Mouse (Mus musculus) thymus, adult 18-20 months (tissue): ENCODE data around the gene Tenm4.

Source experiments
- DNase-seq, 2 experiments: peaks; one replicate each; pipeline ENCODE4 v3.0.0; 2022; ENCODE audit warnings: mixed read lengths in 2 of 2

Gene Tenm4

DNA sequence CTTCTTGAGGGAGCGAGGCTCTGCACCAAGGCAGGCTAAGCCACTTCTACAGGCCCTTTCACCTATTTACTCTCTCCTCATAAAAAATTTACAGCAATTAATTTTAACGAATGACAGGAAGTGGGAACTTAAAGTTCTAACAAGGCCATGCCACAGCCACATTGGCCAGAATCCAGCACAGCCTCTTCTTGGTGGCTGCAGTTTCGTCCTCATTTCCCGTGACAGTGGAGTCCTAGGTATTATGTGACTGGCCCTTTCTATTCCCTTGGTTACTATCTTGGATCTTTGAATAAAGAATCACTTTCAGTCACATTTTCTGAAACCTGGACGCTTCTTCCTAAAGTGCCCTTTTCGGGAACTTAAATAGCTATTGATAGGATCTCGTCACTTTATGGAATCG is 181.6 kb downstream of the Tenm4 start:
- no peak for DNase-seq

DNA sequence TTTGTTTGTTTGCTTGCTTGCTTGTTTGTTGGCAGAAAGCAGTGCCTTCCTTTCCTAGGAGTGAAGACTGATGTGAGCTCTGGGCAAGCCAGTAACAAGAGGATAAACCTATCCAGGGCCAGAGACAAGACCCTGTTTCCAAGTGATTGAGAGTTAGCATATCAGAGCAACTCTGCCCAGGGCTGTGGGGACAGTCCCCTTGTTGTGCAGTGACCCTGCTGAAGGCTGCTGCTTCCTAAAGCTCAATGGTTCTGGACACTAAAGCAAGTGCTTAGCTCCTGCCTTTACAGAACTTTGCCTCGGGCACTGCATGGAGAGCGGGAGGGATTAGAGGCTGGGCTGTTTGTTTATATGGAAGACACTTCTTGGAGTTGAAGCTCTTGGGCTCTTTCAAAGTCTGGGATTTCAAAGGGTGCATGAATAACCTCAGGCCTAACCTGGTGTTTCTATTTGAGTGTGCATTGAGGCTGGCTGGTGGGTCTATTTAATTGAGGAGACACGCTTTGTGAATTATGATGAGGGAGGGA is 185.3 kb downstream of the Tenm4 start:
- no peak for DNase-seq

DNA sequence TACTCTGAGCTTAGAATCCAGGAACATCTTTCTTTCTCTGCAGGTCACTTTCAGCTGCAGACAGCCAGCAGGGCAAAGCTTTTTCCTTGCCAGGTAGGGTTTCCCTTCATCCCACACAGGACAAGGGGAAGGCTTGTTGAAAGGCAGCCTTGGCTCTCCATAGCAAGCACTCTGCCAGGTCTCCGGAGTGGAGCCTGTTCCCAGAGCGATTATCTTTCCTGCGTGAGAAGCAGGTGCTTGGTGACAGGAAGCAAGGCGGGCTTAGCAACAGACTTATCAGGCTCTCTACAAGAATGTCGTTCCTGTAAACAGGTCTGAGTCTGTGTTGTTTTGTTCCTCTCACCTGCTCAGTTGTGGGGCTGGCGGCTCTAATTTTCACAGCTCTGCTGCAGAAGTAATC is 186.5 kb downstream of the Tenm4 start:
- no peak for DNase-seq

DNA sequence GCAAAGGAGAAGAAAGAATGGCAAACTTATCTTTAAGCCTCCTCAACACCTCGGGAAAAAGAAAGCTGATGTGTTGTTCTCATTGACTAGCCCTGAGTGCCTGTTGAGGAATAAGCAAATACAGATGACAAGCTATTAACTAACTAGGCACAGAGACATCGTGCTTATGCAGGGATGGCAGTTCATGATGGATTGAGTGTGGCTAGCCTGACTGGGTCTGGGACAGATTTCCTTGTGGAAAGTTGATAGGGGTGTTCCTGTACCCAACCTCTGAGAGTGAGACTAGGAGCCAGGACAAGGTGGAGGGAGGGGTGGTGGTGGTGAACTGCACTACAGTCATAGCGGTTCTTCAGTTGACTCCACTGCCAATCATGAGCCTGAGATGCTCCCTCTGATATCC is 192.3 kb downstream of the Tenm4 start:
- no peak for DNase-seq

DNA sequence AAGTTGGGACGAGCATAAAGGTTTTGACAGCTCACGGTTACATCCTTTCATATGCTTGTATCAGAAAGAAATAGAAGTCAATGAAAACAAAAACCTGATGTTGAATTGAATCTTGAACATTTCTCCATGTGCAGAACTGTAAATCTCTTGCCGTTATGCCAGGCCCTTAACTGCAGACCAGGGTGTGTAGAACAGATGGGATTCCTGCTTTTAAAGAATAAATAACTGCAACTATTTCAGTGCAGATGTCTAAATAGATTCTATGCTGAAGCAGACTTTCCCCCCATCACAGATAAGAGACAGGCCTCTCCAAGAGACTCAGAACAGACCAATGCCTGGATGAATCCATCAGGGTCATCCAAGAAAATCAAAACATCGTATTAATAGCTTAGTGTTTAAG is 198.9 kb downstream of the Tenm4 start:
- DNase-seq = no peak

DNA sequence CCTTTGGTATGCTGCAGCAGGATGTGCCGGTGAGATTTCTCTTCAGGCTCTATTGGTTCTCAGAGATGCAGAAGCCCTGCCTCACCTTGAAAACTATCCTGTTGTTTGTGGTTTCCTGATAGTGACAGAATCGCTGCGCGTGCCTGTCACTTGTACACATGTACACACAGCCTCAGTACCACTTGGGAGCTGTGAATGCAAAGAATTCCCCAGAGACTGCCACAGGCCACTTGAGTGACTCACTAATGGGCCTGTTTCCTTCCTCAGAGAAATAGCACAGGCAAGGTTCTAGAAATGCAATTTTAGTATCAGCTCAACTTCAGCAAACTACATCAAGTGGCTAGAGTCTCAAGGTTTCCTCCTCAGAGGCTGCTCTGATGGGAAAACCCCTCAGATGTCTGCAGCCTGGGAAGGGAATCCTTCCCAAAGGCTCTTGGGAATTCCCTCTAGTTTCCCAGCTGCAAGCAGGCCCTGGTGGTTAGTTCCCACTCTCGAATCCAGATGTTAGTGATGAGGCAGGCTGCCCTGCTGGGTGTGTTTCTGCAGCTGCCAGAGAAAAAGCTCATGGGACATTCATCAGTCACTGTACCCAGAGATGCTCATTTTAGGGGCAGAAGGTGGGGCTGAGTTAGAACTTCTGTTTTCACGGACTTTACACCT is 203.1 kb downstream of the Tenm4 start:
- no peak for DNase-seq

DNA sequence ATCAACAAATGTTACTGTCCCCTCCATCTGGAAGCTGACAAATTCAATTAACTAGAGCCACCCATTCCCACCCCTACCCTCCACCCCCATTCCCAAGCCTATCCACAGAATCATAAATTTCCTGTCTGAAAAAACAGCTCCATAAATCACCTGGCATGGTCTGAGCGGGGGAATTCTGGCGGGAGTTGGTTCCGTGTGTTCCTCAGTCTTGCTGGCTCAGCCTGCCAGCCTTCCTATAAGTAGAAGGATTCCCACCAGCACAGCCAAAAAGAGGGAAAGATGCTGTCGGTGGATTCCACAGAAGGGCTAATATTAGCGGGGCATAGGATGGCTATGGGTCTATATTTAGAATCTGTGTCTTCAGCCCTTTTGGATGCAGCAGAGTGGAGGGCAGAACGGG is 204.5 kb downstream of the Tenm4 start:
- DNase-seq = no peak

DNA sequence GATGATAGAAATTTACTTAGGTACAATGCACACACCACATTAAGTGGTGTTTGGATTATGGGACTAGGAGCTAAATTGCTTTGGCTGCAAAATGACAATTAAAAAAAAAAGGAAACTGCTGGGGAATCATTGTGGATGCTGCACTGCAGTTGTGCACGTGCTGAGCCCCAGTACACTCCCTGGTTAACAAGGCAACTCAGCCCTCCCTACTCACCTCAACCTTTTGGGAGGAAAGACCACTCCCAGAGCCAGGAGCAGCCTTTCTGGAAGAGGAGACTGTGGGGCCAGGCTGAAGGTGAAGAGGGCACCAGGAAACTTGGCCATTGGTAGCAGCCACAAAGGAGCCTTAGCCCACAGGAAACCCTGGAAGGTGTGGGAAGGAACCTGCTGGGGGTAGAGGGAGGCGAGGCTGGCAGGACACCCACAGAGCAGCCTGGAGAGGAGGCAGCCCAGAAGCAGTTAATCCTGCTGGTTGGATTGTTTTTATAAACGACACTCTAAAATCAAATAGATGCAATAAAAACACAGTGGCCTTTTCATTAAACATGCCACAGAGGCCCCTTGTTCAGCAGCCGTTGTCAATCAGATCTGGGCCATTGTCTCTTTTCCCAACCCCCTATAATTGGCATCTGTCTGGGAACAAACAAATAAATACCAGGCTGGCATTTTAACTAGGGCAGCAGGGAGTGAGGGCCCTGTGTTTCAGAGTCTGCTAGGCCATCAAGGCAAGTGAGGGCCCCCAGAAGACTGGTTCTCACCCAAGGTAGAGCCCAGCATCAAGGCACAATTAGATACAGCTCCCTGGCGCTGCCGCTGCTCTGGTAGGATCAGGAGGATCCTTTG is 212.9 kb downstream of the Tenm4 start:
- no peak for DNase-seq

DNA sequence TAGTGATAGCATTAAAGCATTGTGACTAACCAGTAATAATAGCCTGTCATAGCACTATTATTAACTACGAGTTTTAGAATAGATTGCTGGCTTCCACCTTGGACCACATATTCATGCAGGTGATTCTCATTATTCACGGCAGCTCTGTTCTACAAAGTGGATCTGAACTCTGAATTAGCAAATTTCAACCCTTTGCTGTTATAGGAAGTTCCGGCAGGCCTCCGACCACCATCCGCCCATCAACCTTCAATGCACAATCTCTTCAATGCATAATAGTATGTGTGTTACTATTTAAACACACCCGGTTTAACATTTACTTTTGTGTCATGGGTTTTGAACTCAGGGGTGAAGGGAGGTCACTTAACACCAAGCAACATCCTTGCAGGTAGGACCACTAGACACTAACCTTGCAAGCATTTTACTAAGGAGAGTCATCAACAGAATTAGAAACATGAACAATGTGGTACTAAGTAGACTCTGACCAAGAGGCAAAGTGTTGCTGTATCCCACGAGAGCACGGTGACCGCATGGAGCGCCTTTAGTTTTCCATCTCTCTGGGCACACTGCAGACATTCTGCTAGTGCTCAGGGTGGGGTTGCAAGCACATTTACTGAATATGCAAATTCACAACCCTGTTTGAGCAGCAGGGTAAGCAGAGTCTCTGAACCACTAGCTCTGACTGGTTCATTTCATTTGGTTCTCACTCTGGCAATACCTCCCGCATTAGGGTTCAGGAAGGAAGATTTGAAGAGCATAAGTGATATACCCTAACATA is 213.9 kb downstream of the Tenm4 start:
- no peak for DNase-seq

DNA sequence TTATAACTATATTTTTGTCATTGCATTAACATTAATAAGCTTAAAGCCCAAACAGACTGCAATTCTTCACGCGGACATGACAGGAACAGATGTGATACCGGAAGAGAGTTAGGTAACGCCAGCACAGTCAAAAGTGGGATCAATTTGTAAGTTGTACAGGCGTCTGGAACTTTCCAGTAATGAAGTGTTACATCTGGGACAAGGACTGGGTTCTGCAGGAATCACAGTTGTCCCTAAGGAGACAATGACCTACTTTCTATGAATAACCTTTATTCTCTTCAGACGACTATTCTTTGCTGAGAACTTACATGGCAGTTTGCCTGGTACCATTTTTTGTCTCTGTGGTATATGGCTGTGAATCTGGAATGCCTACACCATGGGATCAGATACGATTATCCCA is 214.8 kb downstream of the Tenm4 start:
- no peak for DNase-seq

DNA sequence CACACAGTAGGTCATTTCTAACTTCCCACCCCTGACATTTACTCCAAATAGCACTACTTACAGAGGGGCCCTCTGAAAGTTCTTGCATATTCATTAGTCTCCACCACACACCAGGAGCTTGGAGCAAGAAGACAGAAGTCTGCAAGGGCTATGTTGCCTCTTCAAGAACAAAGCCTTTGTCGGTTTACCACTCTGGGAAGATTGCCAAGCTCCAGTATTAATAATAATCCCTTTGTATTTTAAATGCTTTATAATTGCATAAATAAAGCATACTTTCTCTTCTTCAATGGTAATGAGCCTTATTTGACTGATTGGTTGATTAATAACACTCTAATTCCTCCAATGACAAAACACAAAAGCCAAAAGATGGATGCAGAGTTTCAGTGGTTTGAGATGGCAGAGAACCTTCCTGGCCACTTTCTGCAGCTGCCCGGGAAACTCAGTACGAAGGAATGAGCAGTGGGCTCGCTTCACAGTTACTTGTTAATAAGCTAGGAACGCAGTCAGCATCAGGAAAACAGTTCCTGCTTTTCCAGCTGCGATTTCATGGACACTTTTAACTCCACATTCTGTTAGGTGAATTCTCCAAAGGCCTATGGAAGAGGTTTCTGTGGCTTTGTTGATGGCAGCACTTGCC is 219.1 kb downstream of the Tenm4 start:
- DNase-seq = no peak

DNA sequence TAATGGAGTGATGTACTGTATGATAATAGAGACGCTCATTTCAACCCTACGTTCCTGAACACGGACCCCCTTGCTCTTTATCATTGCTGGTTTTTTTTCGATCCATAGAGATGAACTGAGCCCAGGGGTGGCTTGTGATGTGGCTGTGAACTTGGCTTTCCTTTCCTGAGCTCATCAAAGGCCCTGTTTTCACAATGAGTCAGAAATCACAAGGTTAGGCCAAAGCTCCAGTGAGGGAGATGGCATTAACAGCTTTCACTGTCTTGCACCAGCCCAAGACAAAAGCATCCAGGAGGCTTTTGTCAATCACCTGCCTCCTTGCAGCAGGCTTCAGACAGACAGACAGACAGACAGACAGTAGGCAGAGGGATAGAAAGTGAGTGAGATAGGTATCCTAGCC is 219.8 kb downstream of the Tenm4 start:
- no peak for DNase-seq

DNA sequence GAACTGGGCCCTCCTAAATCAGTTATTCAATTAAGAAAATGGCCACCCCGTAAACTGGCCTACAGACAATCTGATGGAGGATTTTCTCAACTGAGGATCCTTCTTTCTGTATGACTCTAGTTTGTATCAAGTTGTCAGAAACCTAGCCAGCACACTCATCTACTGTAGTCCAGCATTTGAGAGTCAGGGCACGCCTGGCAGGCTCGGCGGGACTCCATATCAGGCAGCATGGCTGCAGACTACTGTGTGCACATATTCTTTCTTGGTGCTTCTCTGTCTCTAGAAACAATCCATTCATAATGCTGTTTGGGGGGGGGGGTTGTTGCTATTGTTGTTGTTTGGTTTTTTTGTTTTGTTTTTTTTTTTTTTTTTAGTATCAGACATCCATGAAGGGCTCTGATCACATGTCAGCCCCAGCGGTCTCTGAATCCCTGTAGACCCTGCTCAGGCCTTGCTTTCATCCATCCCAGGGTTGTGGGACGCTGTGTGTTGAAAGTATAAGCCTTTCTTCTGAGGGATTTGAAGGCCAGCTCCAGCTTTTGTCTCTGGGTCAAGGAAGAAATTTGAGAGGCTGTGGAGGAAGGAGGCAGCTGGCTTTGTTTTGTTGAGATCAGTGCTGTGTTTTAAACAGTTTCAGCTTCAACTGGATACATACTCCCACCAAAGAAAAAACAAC is 220.9 kb downstream of the Tenm4 start:
- DNase-seq = no peak

DNA sequence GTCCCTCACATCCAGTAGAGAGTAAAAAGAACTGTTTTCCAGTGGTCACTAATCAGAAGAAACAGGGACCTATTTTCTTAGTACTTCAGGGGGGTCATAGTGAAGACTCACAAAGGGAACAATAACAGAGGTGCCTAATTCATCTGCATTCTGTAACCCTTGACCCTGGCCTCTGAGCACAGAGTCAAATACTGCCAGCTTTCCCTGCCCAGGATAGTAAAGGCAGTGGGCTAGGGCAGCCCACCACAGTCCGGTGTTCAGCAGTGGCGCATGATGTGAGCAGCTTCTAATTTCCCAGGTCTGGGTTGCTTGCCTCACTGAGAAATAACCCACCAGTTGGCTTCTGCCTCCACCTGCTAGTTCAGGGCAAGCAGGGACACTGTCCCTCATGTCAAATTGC is 221.6 kb downstream of the Tenm4 start:
- DNase-seq = no peak

DNA sequence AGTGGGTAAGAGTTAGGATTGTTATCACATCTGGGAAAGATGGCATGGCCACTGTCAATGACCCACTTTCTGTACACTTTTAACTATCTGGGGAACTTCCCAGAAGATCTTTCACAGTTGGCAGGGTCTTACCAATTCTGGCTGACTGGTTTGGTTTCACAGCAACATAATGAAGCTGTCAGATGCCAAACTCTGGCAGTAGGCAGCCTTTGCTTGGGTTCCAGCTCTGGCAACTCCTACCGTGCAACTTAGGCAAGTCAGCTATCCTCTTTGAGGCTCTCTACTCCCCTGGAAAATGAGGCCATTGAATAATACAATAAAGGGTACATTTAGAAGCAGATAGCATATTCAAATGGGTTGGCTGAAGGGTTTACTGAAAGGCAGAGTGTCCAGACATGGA is 226.9 kb downstream of the Tenm4 start:
- no peak for DNase-seq

DNA sequence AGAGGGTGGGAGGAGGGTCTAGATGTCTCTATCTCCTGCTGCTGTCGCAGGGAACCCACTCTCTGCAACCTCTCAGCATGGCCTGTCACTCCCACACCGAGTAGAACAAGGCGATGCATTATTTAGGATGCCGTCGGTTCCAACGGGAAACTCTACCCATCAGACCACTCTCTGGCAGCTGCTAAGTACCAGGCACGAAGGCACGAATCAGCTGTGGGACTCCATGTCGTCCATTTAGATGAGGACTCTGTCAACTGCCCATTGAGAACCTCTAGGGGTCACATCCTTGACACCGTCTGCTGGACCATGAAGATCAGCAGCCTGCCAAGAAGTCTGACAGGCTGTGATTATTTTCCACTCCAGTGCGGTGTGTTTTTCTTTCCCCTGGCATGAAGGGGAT is 229.4 kb downstream of the Tenm4 start:
- DNase-seq = no peak

DNA sequence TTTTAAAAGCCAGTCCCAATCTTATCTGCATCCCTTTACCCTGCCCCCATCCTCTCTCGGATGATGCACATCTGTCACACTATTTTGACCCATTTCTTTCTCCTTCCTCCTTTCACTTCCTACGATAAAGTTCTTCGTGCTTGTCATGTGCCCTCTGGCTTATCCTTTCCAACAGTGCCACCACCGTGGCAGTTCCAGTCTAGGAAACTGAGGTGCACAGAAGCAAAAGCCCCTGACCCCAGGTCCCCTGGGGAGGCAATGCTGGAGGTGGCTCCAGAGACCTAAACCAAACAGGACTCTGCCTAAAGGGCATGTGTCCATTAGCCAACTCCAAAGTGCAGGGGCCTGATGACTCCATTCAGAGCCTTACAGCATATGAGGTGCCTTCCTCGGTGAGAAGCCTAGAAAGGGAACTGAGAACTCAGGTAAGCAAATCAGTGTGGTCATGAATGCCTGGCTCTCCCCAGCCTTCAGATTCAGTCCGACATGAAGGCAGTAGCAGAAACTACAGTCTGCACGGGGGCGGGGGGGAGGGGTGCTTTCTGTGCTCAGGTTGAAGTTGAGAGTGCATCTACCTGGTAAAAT is 235.7 kb downstream of the Tenm4 start:
- DNase-seq = no peak

DNA sequence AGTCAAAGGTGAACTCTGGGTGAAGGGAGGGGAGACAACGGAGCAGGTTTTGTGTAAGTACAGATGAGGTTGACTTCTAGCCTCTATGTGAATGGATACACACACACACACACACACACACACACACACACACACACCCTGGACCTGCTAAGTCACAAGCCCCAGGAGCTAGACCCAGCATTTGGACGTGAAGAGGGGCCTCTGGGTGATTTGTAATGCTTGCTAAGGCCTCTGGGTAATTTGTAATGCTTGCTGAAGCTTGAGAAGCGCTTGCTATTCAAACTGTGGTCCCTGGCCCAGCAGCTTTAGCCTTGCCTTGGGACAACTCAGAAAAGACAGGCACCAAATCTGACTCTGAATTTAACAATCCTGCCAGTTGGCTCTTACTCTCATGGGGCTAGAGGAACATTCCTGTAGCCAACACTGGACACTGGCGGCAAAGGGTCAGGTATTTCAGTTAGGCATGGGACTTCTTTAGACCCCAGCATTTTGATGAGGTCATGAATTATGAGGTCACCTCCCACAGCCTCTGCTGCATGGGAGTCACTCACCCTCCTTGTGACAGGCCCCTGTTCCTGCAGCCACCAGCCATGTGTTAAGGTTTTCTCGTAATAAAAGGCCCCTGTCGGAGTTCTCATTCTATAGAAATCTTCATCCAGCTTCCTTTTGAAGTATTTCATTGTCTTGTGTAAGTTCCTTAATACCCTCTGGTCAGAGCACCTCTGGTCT is 237.3 kb downstream of the Tenm4 start:
- no peak for DNase-seq

DNA sequence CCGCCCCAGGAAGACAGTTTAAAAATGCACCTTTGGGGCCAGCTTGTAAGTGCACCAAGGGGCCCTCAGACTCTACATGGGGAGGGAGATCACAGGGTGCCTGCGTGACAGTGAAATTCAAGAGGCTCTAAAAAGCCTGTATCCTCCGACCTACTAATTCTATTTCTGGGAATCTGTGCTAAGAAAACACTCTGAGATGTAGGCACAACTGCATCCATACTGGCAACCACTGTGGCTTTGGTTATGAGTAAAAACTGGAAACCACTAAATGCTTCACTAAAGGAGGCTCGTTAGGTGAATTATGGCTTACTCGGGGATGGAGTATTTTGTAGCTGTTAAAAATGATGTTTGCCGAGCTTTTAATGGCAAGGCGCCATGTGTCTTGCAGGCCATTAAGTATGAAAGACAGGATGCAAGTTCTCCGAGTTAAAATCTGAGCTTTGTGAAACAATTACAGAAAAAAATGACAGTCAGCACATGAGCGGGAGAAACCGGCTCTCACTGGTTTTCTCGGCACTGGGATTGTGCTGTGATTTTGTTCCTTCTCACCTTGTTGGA is 238.4 kb downstream of the Tenm4 start:
- DNase-seq = no peak

DNA sequence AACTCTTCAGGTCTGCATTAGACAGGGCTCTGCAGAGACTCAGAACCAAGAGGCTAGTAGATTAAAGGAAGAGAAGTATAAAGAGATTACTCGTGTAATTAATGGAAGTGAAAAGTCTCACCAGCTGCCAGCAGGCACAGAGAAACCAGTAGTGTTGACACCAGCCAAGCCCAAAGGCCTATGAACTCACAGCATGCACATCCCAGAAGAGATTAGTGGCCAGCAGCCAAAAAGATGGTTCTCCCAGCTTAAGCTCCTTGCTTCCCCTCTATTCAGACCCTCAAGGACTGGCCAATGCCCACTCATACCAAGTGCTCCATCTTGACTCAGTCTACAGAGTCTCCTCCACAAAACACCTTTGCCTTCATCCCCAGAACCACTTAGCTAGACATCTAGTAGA is 242.8 kb downstream of the Tenm4 start:
- no peak for DNase-seq
